Mouse (Mus musculus) neural tube, postnatal 0 days (tissue): ENCODE measurements around the gene Mtf1. TPM values are rescaled to one million over a fixed set of nuclear protein-coding genes. Genes with fewer than 3 reads are reported as not detected.

Experiments used
- polyA plus RNA-seq: library from polyadenylated mRNA; unstranded; fragments of >200 nt; fragmentation: Nextera tagmentation; extraction: Ambion mirVana; gene quantifications from 2 replicates; pipeline ENCODE4 v1.2.1, GENCODE M21; 2015

Gene Mtf1
- polyA plus RNA-seq: 12.1 and 12.8 TPM in 2 replicates

GRCm38 (mm10) chr4:124801552-124802308, at the start of gene Mtf1:
Gene Mtf1 (plus strand): TSS chr4:124802104.

GRCm38 (mm10) chr4:124850261-124850913, 48.5 kb downstream of the Mtf1 start, which contains the start of gene Yrdc:
Gene Yrdc (plus strand): TSS chr4:124850679.

GRCm38 (mm10) chr4:124850933-124851658, 49.2 kb downstream of the Mtf1 start, which contains the start of gene 1110065P20Rik:
Gene 1110065P20Rik (minus strand): TSS chr4:124851196.

GRCm38 (mm10) chr4:124861283-124862188, 59.6 kb downstream of the Mtf1 start, which contains the start of gene Maneal:
Gene Maneal (minus strand): TSS chr4:124862171.

GRCm38 (mm10) chr4:124880599-124880998, 78.7 kb downstream of the Mtf1 start, which contains the start of gene Epha10:
Gene Epha10 (plus strand): TSS chr4:124880899.

Other genes with a start within 250 kb of the Mtf1 start
- not detected in 2 replicates for gene 3100002H09Rik, start 191.3 kb upstream of the Mtf1 start, polyA plus RNA-seq
- 6.4 and 7.9 TPM in 2 replicates for gene Pou3f1, start 145.3 kb upstream of the Mtf1 start, polyA plus RNA-seq
- gene Utp11, start 108.5 kb upstream of the Mtf1 start, polyA plus RNA-seq: 37.8 and 40.0 TPM in 2 replicates
- gene Fhl3, start 101.4 kb upstream of the Mtf1 start, polyA plus RNA-seq: 2.6 and 2.8 TPM in 2 replicates
- 70.4 and 74.0 TPM in 2 replicates for gene Sf3a3, start 87.3 kb upstream of the Mtf1 start, polyA plus RNA-seq
- 13.2 and 19.0 TPM in 2 replicates for gene Inpp5b, start 60.3 kb upstream of the Mtf1 start, polyA plus RNA-seq
- gene Yrdc, start 48.6 kb downstream of the Mtf1 start, polyA plus RNA-seq: 42.8 and 47.8 TPM in 2 replicates
- 169 and 185 TPM in 2 replicates for gene 1110065P20Rik, start 49.1 kb downstream of the Mtf1 start, polyA plus RNA-seq
- gene Maneal, start 60.1 kb downstream of the Mtf1 start, polyA plus RNA-seq: 12.5 and 13.1 TPM in 2 replicates
- gene Epha10, start 78.8 kb downstream of the Mtf1 start, polyA plus RNA-seq: 12.1 and 14.5 TPM in 2 replicates
- gene 9930104L06Rik, start 134.9 kb downstream of the Mtf1 start, polyA plus RNA-seq: 9.3 and 12.8 TPM in 2 replicates
- 10.7 and 14.8 TPM in 2 replicates for gene Cdca8, start 137.2 kb downstream of the Mtf1 start, polyA plus RNA-seq
- 1.1 and 1.5 TPM in 2 replicates for gene Rspo1, start 184.3 kb downstream of the Mtf1 start, polyA plus RNA-seq
- 74.0 and 75.1 TPM in 2 replicates for gene Gnl2, start 214.5 kb downstream of the Mtf1 start, polyA plus RNA-seq